Mouse (Mus musculus) forebrain, embryonic 16.5 days (tissue): ENCODE data around the gene Ctnnbip1. TPM values are rescaled to one million over a fixed set of nuclear protein-coding genes. Genes with fewer than 3 reads are reported as not detected.
A peak's percentile ranks its signal among the peaks of the same experiment; 100 is the strongest.

Experiments used
- ATAC-seq: fragments of 200-750 bp; cut with Nextera tagmentation; 2 replicates; pipeline ENCODE4 v1.8.0; 2017; ENCODE audit warnings: mild to moderate bottlenecking, moderate library complexity
- H3K27ac ChIP-seq: fragments of 300-500 bp; sonication (generic); 2 replicates; pipeline ENCODE4 v1.5.1; 2014; ENCODE audit warnings: low read length, control low read depth
- H3K27me3 ChIP-seq: fragments of 300-500 bp; sonication (generic); replicated peaks from 2 replicates; pipeline ENCODE4 v1.6.1; 2014; ENCODE audit warnings: low read length; ENCODE audit not compliant: control insufficient read depth, insufficient read depth
- H3K36me3 ChIP-seq: fragments of 300-500 bp; sonication (generic); 2 replicates; pipeline ENCODE4 v1.6.1; 2014; ENCODE audit not compliant: control insufficient read depth, insufficient read depth
- H3K4me1 ChIP-seq: fragments of 300-500 bp; sonication (generic); replicated peaks from 2 replicates; pipeline ENCODE4 v1.6.1; 2014; ENCODE audit warnings: low read length; ENCODE audit not compliant: control insufficient read depth, insufficient read depth
- H3K4me2 ChIP-seq: fragments of 300-500 bp; sonication (generic); 2 replicates; pipeline ENCODE4 v1.6.1; 2014; ENCODE audit warnings: mild to moderate bottlenecking, low read length, control low read depth
- H3K4me3 ChIP-seq: fragments of 300-500 bp; sonication (generic); replicated peaks from 2 replicates; pipeline ENCODE4 v1.5.1; 2014; ENCODE audit warnings: mild to moderate bottlenecking, low read length, control low read depth
- H3K9ac ChIP-seq: fragments of 300-500 bp; sonication (generic); replicated peaks from 2 replicates; pipeline ENCODE4 v1.6.1; 2014; ENCODE audit warnings: low read depth, low read length, control low read depth
- H3K9me3 ChIP-seq: fragments of 300-500 bp; sonication (generic); 2 replicates; pipeline ENCODE4 v1.6.1; 2016; ENCODE audit warnings: low read length; ENCODE audit not compliant: control insufficient read depth
- WGBS: fragments of 180-500 bp; shearing (Covaris S2); extraction: QIAGEN DNeasy Blood & Tissue Kit; methylation state at CpG from one replicate; pipeline ENCODE4 v1.1.7; 2014; 5-methylcytosine and 5-hydroxymethylcytosine counted together
- polyA plus RNA-seq: library from polyadenylated mRNA; unstranded; fragments of >200 nt; fragmentation: Nextera tagmentation; extraction: Ambion mirVana; gene quantifications from 2 replicates; pipeline ENCODE4 v1.2.1, GENCODE M21; 2015

The Ctnnbip1 gene
- polyA plus RNA-seq, 1 experiment from 2014 or later, result 105 TPM

DNA sequence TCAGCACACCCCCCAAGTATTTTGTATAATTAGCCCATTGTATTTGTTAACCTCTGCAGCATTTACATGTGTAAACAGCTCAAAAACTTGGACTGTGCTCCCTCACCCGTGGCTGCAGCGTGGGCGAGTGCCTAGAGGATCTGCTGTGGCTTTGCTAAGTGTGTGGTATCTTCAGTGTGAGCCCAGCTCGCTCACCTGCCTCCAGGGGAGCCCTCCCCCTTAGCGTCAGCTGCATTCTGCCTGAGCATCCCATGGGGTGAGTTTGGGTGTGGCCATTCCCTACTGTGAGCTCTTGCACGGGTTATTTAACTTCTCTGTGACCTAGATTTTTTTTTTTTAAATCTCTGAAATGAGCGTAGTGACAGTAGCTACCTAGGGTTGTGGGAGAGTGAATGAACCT, 84.2 kb downstream of the Ctnnbip1 start:
- H3K4me2 ChIP-seq, result no peak overlapping the region
- no peak overlapping the region for H3K27ac ChIP-seq
- no peaks in the 10 kb centered on the region for H3K9me3 ChIP-seq
- H3K27me3 ChIP-seq, result no peaks in the 10 kb centered on the region
- H3K4me3 ChIP-seq, result no peak overlapping the region
- ATAC-seq, result no peak
- WGBS, result 49% methylated on average over 7 of the region's 7 CpGs
- no peak overlapping the region for H3K9ac ChIP-seq
- no peaks in the 10 kb centered on the region for H3K36me3 ChIP-seq
- peaks cover 21% of the 10 kb centered on the region for H3K4me1 ChIP-seq

DNA sequence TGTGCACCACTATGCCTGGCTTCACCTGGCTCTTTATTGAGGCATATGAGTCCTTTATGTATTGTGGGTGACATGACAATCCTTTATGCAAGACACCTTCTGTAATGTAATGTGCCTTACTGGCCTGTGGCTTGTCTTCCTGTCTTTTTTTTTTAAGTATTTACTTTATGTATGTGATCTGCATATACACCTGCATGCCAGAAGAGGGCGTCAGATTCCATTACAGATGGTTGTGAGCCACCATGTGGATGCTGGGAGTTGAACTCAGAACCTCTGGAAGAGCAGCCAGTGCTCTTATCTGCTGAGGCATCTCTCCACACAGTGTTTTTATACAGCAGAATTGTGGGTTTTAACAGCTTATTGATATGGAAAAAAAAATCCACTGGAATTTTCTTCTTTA, 85.8 kb downstream of the Ctnnbip1 start:
- Histone ChIP-seq H3K4me2 (no peak overlapping the region), H3K27me3 (no peaks in the 10 kb centered on the region), H3K27ac (no peak overlapping the region), H3K9me3 (no peaks in the 10 kb centered on the region), H3K9ac (no peak overlapping the region), H3K36me3 (no peaks in the 10 kb centered on the region), H3K4me1 (peaks cover 26% of the 10 kb centered on the region), H3K4me3 (no peak overlapping the region)
- WGBS, result 70% methylated on average over 1 of the region's 1 CpGs
- no peak for ATAC-seq

DNA sequence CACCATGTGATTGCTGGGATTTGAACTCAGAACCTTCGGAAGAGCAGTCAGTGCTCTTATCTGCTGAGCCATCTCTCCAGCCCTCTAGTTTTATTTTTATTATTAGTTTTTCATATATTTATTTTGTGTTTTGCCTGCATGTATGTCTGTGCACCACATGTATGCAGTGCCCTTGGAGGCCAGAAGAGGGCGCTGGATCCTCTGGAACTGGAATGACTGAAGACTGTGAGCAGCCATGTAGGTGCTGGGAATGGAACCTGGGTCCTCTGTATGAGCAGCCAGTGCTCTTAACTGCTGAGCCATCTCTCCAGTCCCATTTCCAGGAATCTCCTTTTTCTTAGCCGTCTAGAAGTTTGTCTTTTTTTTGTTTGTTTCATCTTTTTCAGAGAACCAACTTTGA, 86.5 kb downstream of the Ctnnbip1 start:
- Histone ChIP-seq H3K9me3 (no peaks in the 10 kb centered on the region), H3K4me1 (peaks cover 32% of the 10 kb centered on the region), H3K9ac (no peak overlapping the region), H3K27me3 (no peaks in the 10 kb centered on the region), H3K27ac (no peak overlapping the region), H3K4me2 (no peak overlapping the region), H3K36me3 (no peaks in the 10 kb centered on the region), H3K4me3 (no peak overlapping the region)
- ATAC-seq, result no peak
- WGBS, result 84% methylated on average over 3 of the region's 3 CpGs

DNA sequence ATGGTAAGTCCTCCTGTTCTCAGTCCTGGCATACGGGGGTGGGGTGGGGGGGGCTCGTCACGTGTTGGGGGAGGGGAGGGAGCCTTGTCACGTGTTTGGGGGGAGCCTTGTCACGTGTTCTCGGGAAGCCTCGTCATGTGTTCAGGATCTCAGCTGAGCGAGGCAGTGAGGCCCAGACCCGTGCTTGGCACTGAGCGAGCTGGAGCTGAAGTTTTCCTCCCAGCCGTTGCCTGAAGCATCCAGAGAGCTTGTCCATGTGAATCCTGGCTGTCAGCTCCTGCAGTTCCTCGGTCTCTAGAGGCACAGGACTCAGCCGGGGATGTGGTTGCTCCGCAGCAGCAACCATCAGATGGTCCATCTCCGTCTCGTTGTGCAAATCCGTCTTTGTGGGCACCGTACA, 88.0 kb downstream of the Ctnnbip1 start:
- ATAC-seq, result no peak
- H3K27me3 ChIP-seq, result no peaks in the 10 kb centered on the region
- WGBS, result 72% methylated on average over 18 of the region's 18 CpGs

DNA sequence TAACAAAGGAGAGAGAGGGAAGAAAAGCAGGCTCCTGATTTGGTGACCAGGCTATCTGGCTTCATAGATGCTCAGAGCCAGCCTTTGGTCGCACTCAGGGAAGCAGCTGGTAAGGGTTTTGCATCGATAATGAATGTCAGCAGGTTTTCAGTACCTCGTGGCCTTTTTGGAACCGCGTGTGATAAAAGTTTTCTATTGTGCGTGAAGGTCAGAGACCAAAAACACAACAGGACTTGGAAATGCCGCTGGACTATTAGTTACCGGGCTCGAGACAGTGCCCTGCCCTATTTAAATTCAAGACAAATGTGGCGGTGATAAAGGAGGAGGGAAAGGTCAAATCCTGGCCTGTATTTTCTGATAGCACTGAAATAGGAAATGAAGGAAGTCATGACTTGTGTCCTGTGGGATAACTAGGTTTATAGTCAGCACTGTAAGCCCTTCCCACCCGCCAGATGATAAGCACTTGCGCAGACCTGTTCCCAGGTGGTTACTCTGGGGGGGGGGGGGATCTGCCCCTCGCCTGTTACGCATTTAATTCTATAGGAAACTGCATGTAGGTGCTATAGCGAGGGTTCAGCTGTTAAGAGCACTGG, 88.8 kb downstream of the Ctnnbip1 start:
- H3K4me1 ChIP-seq, result peaks cover 29% of the 10 kb centered on the region
- 59% methylated on average over 15 of the region's 15 CpGs for WGBS
- ATAC-seq, result no peak
- H3K4me3 ChIP-seq, result no peak overlapping the region
- no peak overlapping the region for H3K27ac ChIP-seq
- H3K4me2 ChIP-seq, result no peak overlapping the region
- H3K9me3 ChIP-seq, result no peaks in the 10 kb centered on the region
- no peaks in the 10 kb centered on the region for H3K27me3 ChIP-seq
- no peaks in the 10 kb centered on the region for H3K36me3 ChIP-seq
- H3K9ac ChIP-seq, result no peak overlapping the region

More for the DNA sequence above, 88.0 kb downstream of the Ctnnbip1 start:
- no peak overlapping the region for H3K4me2 ChIP-seq
- no peaks in the 10 kb centered on the region for H3K9me3 ChIP-seq
- no peak overlapping the region for H3K27ac ChIP-seq
- H3K4me1 ChIP-seq, result peaks cover 33% of the 10 kb centered on the region
- H3K4me3 ChIP-seq, result no peak overlapping the region
- H3K9ac ChIP-seq, result no peak overlapping the region
- H3K36me3 ChIP-seq, result no peaks in the 10 kb centered on the region

DNA sequence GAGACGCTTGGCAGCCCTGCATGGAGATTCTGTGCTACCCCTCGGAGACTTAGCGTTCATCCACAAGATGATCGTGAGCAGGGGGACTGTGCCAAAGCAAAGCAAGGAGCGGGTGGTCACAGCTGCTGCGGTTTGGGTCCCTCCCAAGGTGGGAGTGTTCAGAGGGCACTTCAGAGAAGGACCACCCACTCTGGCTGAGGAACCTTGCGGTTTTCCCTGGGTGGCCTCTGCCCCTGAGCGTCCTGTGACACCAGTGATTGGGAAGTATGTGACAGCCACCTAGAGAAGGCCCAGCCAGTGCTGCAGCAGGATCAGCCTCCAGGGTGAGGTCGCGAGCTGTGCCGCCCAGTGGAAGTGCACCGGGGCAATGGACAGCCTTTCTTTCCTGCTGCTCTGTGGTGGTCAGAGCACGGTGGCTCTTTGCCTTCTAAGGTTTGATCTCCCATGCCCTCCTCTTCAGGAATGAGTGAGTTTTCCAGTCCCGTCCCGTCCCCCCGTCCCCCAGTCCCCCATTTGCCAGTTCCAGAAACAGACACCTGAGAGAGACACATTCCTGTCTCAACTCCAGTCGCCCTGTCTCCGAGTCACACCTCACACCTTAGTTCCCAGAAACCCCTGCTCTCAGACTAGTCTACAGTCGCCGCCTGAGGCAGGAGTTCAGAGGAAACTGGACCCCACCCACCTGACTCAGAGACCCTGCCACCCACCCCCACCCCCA, 89.7 kb downstream of the Ctnnbip1 start:
- Histone ChIP-seq H3K4me3 (no peak overlapping the region), H3K9me3 (no peaks in the 10 kb centered on the region), H3K36me3 (no peaks in the 10 kb centered on the region), H3K9ac (no peak overlapping the region), H3K4me2 (no peak overlapping the region), H3K27me3 (no peaks in the 10 kb centered on the region), H3K4me1 (peaks cover 26% of the 10 kb centered on the region), H3K27ac (no peak overlapping the region)
- ATAC-seq, result 0 out of 2 replicates have a peak, but pooled peaks have one; percentile 17
- WGBS, result 57% methylated on average over 20 of the region's 20 CpGs

DNA sequence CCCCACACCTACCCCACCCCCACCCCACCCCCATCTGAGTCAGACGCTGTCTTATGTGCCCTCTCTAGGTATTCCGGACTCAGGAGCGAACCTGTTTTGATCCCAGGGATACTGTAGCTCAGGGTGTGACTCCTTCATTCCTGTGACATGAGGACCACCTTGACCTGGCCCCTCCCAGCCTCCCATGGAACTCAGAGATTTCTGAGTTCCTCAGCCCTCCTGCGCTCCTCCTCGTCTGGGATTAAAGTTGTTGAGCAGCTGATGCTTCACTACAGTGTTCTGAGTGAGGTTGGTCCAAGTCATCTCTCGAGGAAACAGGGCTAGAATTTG, 90.2 kb downstream of the Ctnnbip1 start:
- 89% methylated on average over 6 of the region's 6 CpGs for WGBS
- H3K9me3 ChIP-seq, result no peaks in the 10 kb centered on the region
- no peak for ATAC-seq
- H3K27me3 ChIP-seq, result no peaks in the 10 kb centered on the region
- H3K36me3 ChIP-seq, result no peaks in the 10 kb centered on the region
- H3K4me1 ChIP-seq, result peaks cover 26% of the 10 kb centered on the region
- no peak overlapping the region for H3K9ac ChIP-seq
- H3K4me2 ChIP-seq, result no peak overlapping the region
- H3K27ac ChIP-seq, result no peak overlapping the region
- H3K4me3 ChIP-seq, result no peak overlapping the region

DNA sequence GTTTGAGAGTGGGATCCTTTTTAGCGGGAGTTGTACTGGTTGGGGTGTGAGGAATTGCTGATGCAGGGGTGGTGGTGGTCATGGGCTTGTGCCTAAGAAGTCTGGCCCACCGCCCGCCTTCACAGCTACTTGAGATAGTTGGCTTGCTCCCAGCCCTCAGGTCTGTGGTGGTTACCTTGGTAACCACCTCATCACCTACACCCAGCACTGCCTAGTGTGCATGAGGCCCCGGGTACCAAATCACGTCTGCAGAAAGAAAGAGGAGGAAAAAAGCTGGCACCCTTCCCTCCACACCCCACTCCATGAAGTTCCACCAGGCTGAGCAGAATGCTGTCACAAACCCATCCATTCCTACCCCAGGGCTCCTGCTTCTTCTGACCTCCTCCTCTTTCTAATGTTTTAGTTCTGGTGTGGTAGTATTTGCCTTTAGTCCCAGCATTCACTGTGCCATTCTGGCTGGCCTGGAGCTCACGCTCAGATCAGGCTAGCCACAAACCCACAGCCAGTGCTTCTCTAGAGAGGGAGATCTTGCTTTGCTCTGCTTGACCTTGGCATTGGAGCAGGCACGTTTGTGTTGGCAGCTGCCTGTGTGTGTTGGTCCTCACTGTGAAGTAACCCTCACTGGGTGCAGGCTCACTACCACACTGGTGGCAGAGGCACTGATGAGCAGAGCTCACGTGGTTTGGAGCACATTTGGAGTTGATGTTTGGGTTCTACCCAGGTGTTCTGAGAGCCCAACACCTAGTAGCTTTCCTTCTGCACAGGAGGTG, 91.4 kb downstream of the Ctnnbip1 start:
- no peaks in the 10 kb centered on the region; the same call in 1 of the 2 replicates for H3K9me3 ChIP-seq
- peaks cover 26% of the 10 kb centered on the region for H3K4me1 ChIP-seq
- 28% methylated on average over 8 of the region's 8 CpGs for whole genome bisulfite sequencing
- no peaks in the 10 kb centered on the region for H3K27me3 ChIP-seq
- H3K4me3 ChIP-seq, result no peak overlapping the region
- peak overlapping the region; percentile 26; the same call in 1 of the 2 replicates for H3K27ac ChIP-seq
- H3K36me3 ChIP-seq, result peaks cover 2% of the 10 kb centered on the region; the same call in 1 of the 2 replicates
- H3K4me2 ChIP-seq, result no peak overlapping the region
- ATAC-seq, result peak; percentile 46; the same call in 1 of the 2 replicates
- H3K9ac ChIP-seq, result no peak overlapping the region

DNA sequence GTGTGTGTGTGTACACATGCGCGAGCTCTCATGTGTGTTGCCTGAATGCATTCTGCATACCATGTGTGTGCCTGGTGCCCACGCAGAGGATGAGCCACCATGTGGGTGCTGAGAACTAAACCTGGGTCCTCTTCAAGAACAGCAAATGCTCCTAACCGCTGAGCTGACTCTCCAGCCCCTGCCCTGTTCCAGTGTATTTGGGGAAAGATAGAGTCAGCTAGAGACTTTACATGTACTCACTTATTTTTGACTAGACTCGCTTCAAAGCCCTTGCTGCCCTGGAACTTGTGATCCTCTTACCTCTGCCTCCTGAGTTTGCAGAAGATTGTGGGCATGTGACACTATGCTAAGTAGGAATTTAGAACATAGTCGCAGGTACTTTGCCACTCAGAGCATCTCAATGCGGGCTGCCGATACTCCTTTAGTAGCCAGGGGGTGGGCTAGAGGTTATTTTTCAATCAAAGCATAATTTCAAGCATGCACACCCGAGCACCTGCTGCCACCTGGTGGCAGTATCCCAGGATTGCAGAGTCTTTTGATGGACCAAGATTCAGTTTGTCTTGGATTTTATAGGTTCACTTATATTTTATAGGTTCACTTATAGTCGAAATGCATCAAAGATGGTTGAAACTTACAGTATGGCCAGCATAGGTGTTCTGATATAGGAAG, 93.5 kb downstream of the Ctnnbip1 start:
- H3K27me3 ChIP-seq, result no peaks in the 10 kb centered on the region
- no peak overlapping the region for H3K27ac ChIP-seq
- peaks cover 3% of the 10 kb centered on the region; the same call in 1 of the 2 replicates for H3K9me3 ChIP-seq
- H3K36me3 ChIP-seq, result peaks cover 8% of the 10 kb centered on the region
- 48% methylated on average over 10 of the region's 10 CpGs for WGBS
- no peak overlapping the region for H3K9ac ChIP-seq
- no peak for ATAC-seq
- peaks cover 24% of the 10 kb centered on the region for H3K4me1 ChIP-seq
- H3K4me2 ChIP-seq, result no peak overlapping the region
- no peak overlapping the region for H3K4me3 ChIP-seq
